Mouse (Mus musculus) stomach, postnatal 0 days (tissue): ENCODE results near the gene Castor1.

ENCODE experiments used
- CTCF ChIP-seq: IDR thresholded peaks from 2 replicates; pipeline ENCODE4 v1.5.1; 2016; ENCODE audit warnings: antibody characterized with exemption, low read depth, mild to moderate bottlenecking, moderate library complexity
- EP300 ChIP-seq: optimal IDR thresholded peaks from 2 replicates; pipeline ENCODE3; 2016; ENCODE audit warnings: antibody characterized with exemption

GRCm38 (mm10) chr11:4246623-4247022 lies 28.6 kb downstream of the Castor1 start:
- no peak for TF ChIP-seq CTCF
- TF ChIP-seq EP300, result no peak
